Mouse (Mus musculus): Measurements from ENCODE around the gene Lcn4. TPM values are rescaled to one million over a fixed set of nuclear protein-coding genes. Genes with fewer than 3 reads are reported as not detected.

The Lcn4 gene
- not detected in 2 replicates for polyA plus RNA-seq (2012; rRNA removed)

DNA sequence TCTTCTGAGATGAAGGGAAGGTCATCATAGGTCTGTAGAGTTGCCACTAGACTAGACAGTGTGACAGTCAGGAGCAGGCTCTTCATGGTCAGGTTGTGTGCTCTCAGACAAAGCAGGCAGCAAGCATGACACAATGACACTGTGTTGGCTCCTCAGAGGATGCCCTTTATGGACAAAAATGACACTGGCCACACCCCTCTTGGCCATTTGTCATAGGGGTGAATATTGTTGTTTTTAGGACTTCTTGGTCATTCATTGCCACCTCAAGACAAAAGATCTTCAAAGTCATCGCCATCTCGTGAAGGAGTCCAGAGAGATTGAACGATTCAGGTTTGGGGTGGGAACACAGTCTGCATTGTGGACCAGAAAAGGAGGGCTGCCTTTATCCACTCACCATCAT is at the start of gene Lcn4:
Gene Lcn4, minus strand, starts transcription at position 101 of the 400 bp plus-strand sequence.

GRCm38 (mm10) chr2:26627921-26628739 is 43.0 kb downstream of the Lcn4 start, which contains the start of gene Fam69b:
TSS of gene Fam69b (plus strand) at chr2:26628457.

Other genes with a start within 250 kb of the Lcn4 start
- gene Sec16a, start 226.1 kb downstream of the Lcn4 start, polyA plus RNA-seq (2012; rRNA removed): 94.3 and 145 TPM in 2 replicates
- 44.5 and 55.4 TPM in 2 replicates for gene Notch1, start 154.6 kb downstream of the Lcn4 start, polyA plus RNA-seq (2012; rRNA removed)
- 317 and 395 TPM in 2 replicates for gene Egfl7, start 91.3 kb downstream of the Lcn4 start, polyA plus RNA-seq (2012; rRNA removed)
- not detected in 2 replicates for gene Gm20532, start 84.6 kb downstream of the Lcn4 start, polyA plus RNA-seq (2012; rRNA removed)
- gene Agpat2, start 66.9 kb downstream of the Lcn4 start, polyA plus RNA-seq (2012; rRNA removed): 145 and 170 TPM in 2 replicates
- gene Fam69b, start 42.8 kb downstream of the Lcn4 start, polyA plus RNA-seq (2012; rRNA removed): 35.0 and 40.4 TPM in 2 replicates
- gene Abo, start 193.7 kb upstream of the Lcn4 start, polyA plus RNA-seq (2012; rRNA removed): 0.12 TPM in 1 of 2 replicates, not detected in the other
- gene Surf6, start 231.6 kb upstream of the Lcn4 start, polyA plus RNA-seq (2012; rRNA removed): 11.4 and 13.5 TPM in 2 replicates
- 55.5 and 58.6 TPM in 2 replicates for gene Med22, start 239.4 kb upstream of the Lcn4 start, polyA plus RNA-seq (2012; rRNA removed)
- 1,025 and 1,306 TPM in 2 replicates for gene Rpl7a, start 239.5 kb upstream of the Lcn4 start, polyA plus RNA-seq (2012; rRNA removed)
- gene Surf2, start 245.1 kb upstream of the Lcn4 start, polyA plus RNA-seq (2012; rRNA removed): 26.4 and 40.6 TPM in 2 replicates
- 45.5 and 54.3 TPM in 2 replicates for gene Surf1, start 245.2 kb upstream of the Lcn4 start, polyA plus RNA-seq (2012; rRNA removed)